Mouse (Mus musculus) natural killer cell, adult 2 months (primary cell): ENCODE results near the gene Krt33b.

Source experiments
- DNase-seq, 2 experiments: peaks; one replicate each; pipeline ENCODE4 v3.0.0; 2022; ENCODE audit warnings: low spot score in 2 of 2

The Krt33b gene

DNA sequence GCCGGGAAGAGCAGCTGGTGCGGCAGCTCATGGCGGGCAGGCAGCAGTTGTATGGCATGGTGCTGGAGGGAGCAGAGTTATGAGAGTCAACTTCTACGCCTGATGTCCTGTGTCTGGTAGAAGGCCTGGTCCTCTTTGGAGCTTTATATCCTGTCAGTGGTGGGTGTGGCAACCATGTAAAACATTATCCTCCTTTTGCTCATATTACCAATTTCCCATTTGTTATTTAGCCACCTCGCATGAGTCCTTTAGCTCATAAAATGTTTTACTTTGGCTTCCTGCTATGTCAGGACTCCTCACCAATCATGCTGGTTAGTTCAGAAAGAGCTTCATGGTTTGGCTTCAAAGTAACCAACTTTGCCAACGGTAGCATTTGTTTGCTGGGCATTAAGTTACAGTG is at the start of gene Krt33b:
Gene Krt33b, minus strand, starts transcription at position 101 of the 400 bp plus-strand sequence.
- no peak for DNase-seq

DNA sequence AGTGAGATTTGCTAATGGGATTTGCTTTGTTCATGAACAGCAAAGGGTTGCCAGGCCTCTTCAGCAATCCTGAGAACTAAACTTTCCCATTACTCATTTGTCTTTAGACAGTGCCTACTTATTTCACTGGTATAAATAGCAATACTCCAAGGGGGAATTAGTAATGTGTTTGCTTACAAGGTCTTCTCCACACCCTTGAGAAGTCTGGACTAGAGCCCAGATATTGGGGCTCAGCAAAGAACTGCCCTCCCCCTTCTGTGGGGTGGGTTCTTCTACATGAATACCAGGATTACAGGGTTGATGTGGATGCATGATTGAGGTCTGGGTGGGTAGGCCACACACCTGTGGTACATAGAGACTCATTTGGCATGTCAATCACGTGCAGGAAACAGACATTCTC is 44.2 kb upstream of the Krt33b start:
- DNase-seq: no peak

DNA sequence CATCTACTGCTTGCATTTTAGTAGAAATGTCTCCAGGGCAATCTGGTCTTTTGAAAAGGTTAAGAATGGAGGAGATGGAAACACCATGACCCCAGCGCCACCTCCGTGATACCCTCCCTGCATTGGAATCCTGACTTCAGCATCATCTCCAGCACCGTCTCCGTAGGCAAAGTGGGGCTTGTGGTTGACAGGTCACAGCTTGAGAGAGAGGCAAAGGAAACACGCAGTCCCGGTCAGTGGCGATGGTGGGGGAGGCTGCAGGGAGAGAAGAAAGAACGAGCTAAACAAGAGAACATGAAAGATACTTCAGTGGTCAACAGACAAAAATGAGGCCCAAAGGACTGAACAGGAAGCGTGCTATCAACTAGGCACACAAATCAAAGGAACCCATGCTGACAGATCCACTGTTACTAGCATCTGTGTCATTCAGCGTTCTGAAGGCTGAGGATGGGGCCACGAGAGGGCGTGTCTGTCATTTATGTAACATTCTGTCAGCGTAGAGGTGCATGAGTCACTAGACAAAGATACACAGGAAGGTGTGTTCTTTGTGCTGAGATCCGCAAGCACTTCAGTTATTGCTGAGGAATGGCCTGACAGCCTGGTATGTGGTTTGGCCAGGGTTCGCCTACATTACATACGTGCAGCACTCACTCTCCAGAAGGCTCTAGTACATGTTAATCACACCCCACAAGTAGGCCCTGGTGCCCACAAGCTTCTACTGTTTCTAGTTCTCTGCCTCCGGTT is 37.8 kb upstream of the Krt33b start:
- no peak for DNase-seq

DNA sequence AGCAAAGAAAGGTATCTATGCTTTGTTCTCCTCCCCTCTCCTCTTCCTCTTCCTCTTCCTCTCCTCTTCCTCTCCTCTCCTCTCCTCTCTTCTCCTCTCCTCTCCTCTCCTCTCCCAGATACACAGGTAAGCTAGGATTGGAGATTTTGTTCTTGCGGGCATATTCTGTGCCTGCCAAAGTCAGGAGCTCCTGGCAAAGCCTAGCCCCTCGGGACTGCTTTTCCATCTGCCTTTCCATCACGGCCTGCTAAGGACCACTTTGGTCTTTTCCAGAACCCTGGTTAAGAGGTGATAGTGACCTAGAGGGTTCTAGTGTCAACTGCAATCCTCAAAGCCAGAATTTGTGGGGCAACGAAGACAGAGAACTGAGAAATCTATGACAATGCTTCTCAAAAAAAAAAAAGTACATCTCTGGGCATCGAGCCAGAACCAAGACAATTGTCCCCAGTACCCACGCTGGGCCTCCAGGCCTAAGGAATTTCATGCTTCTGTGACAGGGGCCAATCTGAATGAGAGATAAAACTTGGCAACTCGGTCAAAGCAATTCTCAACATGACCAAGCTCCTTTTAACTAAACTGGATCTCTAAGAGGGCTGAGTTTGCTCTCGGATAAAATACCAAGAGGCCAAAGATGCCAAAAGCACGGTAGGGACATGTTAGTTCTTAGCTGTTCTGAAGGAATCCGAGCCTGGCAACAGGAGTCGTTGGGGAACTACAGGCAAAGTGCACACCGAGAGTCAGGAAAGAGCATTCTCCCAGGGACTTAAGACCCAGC is 36.8 kb upstream of the Krt33b start:
- DNase-seq: no peak

DNA sequence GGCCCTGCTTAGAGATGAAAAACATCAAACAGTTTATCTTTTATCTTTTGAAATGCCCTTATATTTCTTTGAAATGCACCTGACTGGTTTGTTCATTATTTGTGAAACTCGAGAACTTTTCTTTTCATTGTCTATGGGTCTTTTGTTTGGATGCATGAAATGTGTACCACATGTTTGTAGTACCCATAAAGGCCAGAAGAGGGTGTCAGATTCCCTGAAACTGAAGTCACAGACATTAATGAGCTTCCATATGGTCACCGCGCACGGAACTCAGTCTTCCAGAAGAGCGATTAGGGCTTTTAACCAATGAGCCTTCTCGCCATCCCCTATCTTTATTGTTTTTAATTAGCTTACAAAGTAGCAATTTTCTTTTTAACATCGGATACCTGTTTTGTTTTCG is 29.2 kb upstream of the Krt33b start:
- no peak for DNase-seq

DNA sequence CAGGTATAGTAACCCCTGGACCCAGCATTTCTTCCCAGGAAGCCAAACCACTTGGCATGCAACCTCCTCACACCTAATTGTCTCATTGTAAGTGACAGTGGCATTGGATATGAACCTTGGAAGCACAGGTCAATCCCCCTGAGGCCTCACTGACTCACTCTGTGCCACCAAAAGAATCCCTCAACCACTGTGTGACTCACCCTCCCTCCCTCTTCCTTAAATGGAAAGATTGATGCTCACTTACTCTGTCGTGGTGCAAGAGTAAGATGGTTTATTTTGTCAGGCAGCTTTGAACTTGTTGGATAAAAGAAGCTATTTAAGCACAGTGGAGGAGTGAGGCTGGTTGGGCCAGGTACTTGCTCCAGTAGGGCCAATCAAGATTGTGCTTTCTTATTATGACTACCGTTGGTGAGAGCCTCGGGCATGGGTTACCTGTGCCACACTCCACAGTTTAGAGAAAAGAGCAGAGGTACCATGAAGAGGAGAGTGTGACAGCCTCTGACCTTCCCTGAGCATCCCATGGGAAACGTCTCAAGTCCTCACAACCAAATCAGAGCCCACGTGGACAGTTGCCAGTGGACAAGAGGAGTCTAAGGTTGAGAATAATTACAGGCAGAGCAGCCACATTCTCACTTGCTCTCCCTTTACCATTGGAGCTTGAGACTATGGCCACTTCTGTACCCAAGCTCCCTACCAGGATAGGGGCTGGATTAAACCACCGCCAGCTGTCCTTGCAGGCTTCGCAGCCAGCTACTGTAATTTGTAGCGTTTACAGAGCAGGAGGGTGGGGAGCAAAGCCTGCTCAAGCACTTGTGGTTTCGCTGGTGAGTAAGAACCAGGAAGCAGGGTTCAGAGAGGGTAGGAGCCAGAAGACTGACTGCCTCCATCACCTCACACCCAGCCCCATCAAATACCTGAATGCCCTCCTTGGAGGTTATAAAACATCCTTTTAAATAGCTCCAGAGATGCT is 26.3 kb upstream of the Krt33b start:
- DNase-seq: no peak

DNA sequence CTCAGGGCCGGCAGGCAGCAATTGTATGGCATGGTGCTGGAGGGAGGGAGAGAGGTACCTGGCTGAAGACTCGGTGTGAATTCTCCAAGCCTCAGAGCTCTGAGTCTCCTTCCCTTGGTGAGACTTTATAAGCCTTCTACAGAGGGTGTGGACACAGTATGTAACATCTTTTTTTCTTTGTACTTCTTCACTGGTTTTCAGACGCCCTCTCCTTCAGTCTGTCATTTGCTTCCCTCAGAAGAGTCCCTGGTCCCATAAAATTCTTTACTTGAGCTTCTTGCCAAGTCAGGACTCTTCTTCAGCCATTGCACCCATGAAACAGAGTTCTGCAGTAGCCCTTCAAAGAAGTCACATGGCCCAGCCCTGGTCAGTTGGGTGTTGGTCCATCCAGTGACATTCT is 20.8 kb upstream of the Krt33b start, which contains the start of gene Krt31:
Gene Krt31, minus strand, starts transcription at position 101 of the 400 bp plus-strand sequence.
- DNase-seq: no peak

DNA sequence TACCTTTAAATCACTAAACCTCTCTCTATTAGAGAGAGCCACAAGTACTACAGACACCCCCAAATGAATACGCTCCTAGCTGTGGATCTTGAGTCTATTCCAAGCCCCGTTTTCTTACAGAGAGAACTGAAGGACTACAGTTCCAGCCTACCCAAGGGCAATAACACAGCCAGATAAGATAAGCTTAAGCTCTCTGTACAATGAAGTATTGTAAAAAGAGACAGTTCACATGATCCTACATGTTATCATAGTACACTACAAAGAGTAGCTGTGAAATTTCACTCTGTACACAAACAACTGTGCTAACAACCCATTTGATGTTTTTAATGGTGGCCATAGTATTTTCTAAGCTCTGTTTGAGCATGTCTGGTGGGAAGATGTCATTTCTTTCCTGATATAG is 17.5 kb upstream of the Krt33b start:
- DNase-seq: no peak

DNA sequence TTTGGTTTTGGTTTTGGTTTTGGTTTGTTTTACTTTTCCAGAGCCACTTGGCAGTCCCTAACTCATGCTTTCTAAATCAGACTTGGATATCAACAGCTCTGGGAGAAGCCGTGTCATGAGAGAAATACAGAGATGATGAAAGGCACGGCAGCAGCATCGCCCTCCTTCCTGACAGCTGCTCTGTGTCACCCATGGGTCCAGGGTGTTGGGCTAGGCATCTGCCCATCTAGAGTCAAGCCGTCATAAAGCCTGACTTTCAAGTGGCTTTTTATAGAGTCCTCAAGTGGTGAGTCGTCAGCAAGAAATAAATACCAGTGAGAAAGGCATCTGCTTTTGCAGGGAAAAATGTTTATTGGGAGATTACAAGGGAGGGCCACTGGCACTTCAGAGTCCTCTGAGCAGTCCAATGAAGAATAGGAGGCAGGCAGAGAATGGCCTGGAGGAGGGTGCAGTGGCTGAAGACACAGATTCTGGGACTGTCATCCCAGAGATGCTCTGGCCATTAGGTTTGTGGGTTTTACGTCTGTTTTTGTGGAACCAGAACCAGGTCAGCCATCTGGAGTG is 16.7 kb upstream of the Krt33b start:
- no peak for DNase-seq

DNA sequence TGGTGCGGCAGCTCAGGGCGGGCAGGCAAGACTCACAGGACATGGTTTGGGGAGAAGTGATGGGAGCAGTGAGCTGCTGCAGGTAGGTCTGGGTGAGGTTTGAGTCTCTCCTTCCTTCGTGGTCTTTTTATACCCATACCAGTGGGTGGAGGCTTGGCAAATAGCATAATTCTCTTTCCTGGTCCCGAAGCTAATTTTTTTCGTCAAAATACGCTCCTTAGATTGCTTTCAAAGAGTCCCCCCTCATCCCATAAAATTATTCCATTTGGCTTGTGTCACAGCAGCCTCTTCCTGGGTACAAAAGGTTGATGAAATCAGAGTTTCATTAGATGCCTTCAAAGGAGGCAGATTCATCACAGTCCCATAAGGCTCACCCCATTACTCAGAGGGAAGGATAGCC is 11.8 kb upstream of the Krt33b start, which contains the start of gene Krt34:
Gene Krt34, minus strand, starts transcription at position 101 of the 400 bp plus-strand sequence.
- no peak for DNase-seq

DNA sequence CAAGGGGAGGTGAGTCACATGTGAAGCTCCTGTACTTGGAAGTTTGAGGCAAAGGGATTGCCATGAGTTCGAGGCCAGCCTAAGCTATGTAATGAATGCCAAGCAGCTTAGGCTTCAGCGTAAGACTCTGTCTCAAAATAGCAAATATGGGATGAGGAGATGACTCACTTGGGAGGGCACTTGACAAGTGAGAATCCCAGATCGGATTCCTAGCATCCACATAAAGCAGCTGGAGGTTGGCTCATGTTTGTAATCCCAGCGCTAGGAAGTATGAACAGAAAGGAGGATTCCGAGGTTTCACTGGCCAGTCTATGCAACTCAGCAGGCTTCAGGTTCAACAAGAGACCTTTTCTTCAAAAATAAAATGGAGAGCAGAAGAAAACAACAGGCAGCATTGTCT is 8.2 kb downstream of the Krt33b start:
- no peak for DNase-seq

DNA sequence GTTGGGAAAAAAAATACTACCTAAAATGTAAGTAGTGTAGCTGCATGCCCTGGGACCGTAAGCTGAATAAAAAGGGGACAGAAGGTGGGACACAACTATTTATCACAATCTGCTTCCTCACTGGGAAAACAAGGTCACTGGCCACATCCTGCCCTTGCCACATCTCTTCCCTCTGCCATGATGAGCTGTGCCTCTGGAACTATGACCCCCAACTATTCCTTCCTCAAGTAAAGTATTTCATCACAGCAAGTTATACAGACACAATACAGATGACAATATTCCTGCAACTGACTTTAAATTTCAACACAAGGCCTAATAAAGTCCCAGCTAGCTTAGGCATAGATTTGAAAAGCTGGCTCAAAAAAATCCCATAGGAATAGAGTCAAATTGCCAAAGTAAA is 10.2 kb downstream of the Krt33b start:
- DNase-seq: no peak

DNA sequence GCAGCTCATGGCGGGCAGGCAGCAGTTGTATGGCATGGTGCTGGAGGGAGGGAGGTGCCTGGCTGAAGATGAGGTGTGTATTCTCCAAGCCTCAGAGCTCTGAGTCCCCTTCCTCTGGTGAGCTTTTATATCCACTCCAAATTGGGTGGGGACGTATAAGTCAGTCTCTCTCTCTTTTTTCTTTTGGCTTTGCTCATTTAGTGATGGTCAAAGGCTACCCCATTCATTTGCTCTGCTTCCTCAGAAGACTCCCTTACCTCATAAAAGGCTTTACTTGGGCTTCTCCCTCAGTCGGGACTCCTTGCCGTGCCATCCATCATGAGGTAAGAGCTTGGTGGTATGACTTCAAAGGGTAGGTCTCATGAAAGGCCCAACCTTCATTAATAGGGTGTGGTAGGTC is 13.6 kb downstream of the Krt33b start, which contains the start of gene Krt33a:
Gene Krt33a, minus strand, starts transcription at position 101 of the 400 bp plus-strand sequence.
- no peak for DNase-seq

DNA sequence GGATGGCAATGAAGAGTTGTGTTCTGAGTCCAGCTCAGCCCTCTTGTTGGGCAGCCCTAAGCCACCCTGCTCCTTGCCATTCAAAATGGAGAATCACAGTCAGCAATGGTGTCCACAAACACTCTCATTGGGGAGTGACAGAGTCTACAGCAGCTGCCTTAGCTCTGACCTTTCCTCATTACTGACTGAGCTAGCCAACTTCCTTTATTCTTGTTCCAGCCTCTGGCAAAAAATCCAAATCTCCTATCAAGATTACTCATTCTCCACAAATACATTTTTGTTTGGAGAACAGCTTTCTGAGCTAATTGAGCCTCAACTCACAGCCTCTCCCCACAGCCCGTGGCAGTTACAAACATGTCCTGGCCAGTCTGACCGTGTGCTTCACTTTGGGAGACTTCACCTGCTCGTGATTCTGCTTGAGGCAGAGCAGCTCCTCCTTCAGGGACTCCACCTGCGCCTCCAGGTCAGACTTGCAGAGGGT is 15.9 kb downstream of the Krt33b start:
- no peak for DNase-seq

DNA sequence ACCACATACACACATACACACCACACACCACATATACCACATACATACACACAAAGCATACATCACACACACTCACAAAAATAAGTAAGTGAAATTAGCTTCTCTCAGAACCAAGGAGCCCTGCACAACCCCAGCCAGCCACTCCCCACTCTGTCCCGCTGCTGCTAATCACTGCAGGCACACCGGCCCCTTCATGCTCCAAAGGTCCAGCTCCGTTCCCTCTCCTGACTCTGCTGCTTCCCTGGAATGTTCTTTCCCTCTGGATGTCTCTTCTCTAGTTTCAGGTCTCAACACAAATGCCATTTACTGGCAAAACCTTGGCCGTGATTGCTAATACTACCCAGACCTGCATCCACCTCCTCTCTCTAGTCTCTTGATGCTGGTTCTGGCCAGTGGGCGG is 19.0 kb downstream of the Krt33b start:
- no peak for DNase-seq

DNA sequence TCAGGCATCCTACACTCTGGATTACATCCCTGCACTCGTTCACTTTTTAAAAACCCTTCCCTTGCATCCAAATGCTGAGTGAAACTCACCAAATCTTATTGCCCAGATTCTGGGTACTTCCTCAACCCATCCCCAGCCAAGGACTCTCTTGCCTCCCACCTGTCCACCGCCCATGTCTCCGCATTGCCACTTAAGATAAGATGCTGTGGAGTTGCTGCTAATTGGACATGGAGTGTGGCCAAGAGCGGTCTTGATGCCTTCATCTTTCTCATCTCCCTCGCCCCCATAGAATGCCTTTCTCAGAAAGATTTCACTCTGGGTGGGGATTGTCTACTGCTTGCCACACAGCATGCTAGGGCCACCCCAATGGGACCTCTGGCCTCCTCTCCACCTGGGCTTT is 21.3 kb downstream of the Krt33b start:
- DNase-seq: no peak

DNA sequence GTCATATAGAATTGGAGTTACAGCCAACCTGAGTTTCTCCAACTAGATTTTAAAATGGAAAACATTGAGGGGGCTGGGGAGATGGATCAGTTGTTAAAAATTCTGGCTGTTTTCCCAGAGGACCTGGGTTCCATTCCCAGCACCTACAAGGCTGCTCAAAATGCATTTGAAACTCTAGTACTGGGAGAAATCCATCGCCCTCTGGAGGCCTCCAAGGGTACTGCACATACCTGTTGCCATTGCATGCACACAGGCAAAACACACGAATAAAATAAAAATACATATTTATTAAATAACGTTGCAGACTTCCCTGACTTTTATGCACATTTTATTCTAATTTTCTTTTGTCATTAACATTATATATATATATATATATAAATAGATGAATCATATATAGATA is 23.0 kb downstream of the Krt33b start:
- no peak for DNase-seq

DNA sequence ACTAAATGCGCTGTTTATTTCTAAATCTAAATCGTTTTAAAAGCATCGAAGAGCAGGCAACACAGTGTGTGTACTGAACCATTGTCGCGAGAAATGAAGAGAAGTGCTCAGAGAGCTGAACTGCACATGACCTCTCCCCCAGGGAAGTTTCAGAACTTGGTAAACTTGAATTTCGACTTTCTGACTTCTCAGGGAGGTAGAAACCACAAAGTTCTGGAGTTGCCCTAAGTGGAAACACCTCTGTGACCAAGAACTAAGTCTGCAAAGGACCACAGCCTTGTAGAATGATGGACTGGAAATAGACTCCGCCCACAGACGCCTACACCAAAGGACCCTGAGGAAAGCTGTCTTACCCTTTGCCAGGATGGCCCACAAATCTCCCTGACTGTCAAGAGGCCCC is 23.8 kb downstream of the Krt33b start:
- DNase-seq: no peak

DNA sequence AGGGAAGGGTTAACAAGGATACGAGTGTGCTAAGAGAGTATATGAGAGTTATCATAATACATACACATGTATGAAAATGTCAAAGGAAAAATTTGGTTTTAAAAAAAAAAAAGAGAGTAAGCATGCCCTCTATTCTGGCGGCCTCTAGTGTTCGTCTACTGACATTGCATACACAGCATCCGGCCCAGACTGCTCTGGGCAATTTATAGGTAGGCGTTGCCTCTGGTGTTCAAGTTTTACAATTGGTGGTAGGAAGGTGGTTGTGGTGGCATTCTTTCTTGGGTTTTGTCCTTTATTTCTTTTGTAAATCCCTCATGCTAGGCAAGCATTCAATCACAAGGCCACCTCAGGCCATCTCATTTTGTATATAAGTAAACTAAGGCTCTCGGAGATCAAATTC is 24.8 kb downstream of the Krt33b start:
- DNase-seq: no peak

DNA sequence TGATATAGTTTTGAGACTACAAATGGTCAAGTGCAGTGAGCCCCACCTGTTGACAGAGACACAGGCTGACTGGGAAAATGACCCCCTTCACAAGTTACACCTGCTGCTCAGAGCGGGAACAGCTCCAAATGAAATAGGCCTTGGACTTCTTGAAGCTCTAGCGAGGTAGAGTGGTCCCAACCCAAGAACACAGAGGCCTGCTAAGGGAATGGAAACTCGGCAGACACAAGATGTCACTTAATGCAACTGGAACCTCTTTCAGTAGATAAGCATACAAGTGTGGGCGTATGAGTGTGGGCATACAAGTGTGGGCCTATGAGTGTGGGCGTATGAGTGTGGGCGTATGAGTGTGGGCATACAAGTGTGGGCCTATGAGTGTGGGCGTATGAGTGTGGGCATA is 30.6 kb downstream of the Krt33b start:
- DNase-seq: no peak

DNA sequence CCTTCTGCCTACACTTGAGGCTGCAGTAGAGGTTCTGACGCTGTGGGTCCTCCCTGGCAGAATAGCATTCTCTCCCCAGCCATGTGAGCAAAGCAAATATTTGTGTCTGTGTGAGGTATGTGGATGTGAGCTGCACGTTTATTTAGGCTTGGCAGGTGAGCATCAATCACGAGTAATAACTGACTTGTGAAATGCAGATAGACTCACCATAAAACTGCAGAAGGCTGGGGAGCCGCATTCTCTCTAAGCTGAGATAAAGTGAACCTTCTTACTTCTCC is 35.3 kb downstream of the Krt33b start:
- DNase-seq: no peak
